19 mouse cellular contexts compared by ENCODE assay signal in the genomic region with DNA sequence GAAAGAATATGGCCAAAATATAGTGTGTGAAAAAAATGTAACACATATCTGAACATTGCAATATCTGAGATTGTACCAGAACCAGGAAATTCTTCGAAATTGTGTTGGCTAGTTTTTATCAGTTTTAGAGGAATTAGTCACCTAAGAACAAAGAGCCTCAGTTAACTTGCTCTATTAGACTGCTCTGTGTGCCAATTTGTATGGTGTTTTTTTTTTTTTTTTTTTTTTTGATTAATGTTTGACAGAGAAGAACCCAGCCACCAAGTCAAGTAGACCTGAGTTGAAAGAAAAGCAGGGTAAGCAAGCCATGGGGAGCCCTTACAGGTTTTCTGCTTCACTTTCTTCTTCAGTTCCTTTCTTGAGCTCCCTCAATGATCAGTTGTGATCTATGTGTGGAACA.
"Had no signal": no experiment of that assay in that cellular context is flagged by ENCODE, and none has a peak within 500 bp of the region (broad histone marks: within the 10 kb centered on the region; RNA-seq: fewer than 3 reads in every experiment).

No protein-coding gene starts in this region.

- H3K36me3 ChIP-seq: limb, embryonic 12.5 days; limb, embryonic 15.5 days; liver, embryonic 12.5 days; liver, embryonic 15.5 days; neural tube, embryonic 12.5 days; neural tube, embryonic 15.5 days had no signal

- H3K4me3 ChIP-seq: limb, embryonic 12.5 days; limb, embryonic 15.5 days; liver, embryonic 12.5 days; liver, embryonic 15.5 days; neural tube, embryonic 12.5 days; neural tube, embryonic 15.5 days had no signal

- H3K27me3 ChIP-seq: limb, embryonic 12.5 days; limb, embryonic 15.5 days; liver, embryonic 12.5 days; liver, embryonic 15.5 days; neural tube, embryonic 12.5 days; neural tube, embryonic 15.5 days had no signal

- H3K27ac ChIP-seq: limb, embryonic 12.5 days; limb, embryonic 15.5 days; liver, embryonic 12.5 days; liver, embryonic 15.5 days; neural tube, embryonic 12.5 days; neural tube, embryonic 15.5 days had no signal

- H3K9me3 ChIP-seq: limb, embryonic 12.5 days; limb, embryonic 15.5 days; liver, embryonic 12.5 days; liver, embryonic 15.5 days; neural tube, embryonic 12.5 days; neural tube, embryonic 15.5 days had no signal

- H3K9ac ChIP-seq: limb, embryonic 12.5 days; limb, embryonic 15.5 days; liver, embryonic 12.5 days; liver, embryonic 15.5 days; neural tube, embryonic 12.5 days; neural tube, embryonic 15.5 days had no signal

- H3K4me2 ChIP-seq: limb, embryonic 12.5 days; limb, embryonic 15.5 days; liver, embryonic 12.5 days; liver, embryonic 15.5 days; midbrain, embryonic 11.5 days; neural tube, embryonic 12.5 days; neural tube, embryonic 15.5 days had no signal

- ATAC-seq: liver, embryonic 12.5 days had no signal

- H3K4me1 ChIP-seq: limb, embryonic 12.5 days; limb, embryonic 15.5 days; liver, embryonic 12.5 days; liver, embryonic 15.5 days; neural tube, embryonic 12.5 days; neural tube, embryonic 15.5 days had no signal

- DNase-seq: kidney, adult 18-20 months; kidney, postnatal 10 days; kidney, postnatal 36 days; left cerebral cortex, postnatal 4 days; lung, adult 2 months; lung, postnatal 14 days; lung, postnatal 4 days; midbrain, embryonic 14.5 days; retina, postnatal 1 day; right cerebral cortex, postnatal 25 days; spleen, adult 18-20 months; thymus, postnatal 36 days had no signal
